Mouse (Mus musculus): ENCODE measurements around the gene Foxp4.

Gene Foxp4

GRCm38 (mm10) chr17:47924383-47925339 is at the start of gene Foxp4:
Gene Foxp4, minus strand, starts transcription at chr17:47924645.
- DNase-seq = peak; percentile 84

DNA sequence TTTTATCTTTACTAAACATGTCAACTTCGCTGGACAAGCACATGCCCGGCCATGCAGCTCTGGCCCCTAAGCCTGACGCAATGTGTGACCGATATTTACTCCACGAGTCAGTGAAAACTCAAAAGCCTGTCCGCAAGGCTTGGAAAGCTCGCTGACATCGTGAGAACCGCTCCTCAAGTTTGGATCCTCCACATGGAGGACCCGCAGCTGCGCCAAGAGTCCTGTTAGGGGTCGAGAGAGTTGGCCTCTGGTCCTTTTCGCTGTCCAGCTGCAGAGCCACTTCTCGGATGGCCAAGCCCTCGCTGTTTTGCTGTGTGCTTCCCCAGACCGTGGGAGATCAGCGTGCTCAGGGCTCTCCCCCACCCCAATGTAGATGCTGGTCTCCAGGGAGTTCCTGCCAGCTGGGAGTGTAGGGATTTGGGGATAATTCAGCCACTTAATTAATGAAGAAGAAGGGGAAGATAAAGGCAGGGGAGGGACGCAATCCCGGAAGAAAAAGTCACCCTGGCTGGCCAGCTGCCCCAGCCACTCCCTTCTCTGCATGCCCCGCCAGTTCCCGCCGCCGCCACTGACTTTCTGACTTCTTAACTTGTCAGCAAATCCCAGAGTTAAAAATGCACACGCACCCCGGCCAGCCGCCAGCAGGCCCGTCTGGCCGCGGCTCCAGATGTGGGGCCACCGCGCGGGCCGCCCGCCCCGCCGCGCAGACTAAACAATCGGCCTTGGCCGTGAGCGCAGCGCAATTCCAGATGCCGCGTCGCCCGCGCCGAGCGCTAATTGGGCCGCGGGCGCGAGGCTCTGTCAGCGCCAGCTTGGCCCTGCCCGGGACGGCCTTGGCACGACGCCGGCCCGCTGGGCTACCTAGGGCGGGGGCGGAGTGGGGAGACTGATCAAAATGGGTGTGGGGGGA is 49.4 kb upstream of the Foxp4 start:
- DNase-seq = peak; percentile 20

GRCm38 (mm10) chr17:47965885-47966505 is 41.5 kb upstream of the Foxp4 start:
- no peak for DNase-seq

DNA sequence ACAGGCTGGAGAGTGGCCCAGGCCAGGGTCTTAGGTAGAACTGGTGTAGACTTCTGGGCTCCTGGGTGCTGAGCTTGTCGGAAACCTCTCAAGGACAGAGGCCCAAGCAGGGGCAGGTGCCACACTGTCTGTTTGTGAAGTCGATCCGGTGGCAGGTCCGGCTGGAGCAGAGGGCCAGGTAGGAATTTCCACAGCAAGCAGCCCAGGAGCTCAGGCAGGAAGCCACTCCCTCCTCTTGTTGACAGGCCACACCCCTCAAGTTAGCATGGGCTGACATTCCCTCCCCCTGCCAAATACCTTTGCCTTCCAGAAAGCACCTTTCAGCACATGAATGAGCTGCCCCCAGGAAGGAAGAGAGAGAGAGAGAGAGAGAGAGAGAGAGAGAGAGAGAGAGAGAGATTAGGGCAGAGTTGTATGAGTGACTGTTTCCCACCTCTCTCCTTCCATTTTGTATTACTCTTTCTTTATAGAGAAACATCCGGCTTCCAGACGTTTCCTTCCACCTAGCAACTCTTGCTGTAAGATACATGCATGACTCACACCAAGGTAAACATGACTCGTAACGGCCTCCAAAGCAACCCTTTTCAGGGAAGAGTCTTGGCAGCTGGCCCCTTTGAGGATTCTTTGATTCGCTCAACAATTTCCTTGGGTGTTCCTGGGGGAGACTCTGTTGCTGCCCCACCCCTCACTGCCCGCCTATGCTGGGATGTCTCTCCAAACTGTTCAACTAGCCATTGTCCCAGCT is 33.8 kb upstream of the Foxp4 start:
- no peak for DNase-seq

- no peak for DNase-seq
Measured at GRCm38 (mm10) chr17:47956486-47956885, 32.0 kb upstream of the Foxp4 start.

- no peak for DNase-seq
Measured at GRCm38 (mm10) chr17:47955054-47955741, 30.8 kb upstream of the Foxp4 start.

- no peak for DNase-seq
Measured at GRCm38 (mm10) chr17:47953231-47953630, 28.8 kb upstream of the Foxp4 start.

GRCm38 (mm10) chr17:47952368-47953081 is 28.1 kb upstream of the Foxp4 start:
- DNase-seq = no peak

GRCm38 (mm10) chr17:47951452-47951851 is 27.0 kb upstream of the Foxp4 start:
- DNase-seq = no peak

- DNase-seq = no peak
Measured at GRCm38 (mm10) chr17:47950831-47951230, 26.4 kb upstream of the Foxp4 start.

DNA sequence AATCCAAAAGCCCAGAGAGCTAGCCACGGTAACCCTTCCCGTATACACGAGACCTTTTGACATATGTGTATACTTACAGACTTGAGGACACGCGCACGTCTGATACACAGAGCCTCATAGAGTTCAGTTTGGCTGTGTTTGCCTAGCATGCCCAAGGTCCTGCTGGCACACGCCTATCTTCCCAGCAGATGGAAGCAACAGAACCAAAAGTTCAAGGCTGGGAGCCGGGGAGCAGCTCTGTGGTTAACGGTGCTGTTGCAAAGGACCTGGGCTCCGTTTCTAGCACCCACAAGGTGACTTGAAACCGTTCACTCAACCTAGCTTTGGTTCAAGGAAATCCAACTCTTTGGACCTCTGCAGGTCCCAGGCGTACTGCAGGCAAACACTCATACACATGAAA is 25.0 kb upstream of the Foxp4 start:
- no peak for DNase-seq

DNA sequence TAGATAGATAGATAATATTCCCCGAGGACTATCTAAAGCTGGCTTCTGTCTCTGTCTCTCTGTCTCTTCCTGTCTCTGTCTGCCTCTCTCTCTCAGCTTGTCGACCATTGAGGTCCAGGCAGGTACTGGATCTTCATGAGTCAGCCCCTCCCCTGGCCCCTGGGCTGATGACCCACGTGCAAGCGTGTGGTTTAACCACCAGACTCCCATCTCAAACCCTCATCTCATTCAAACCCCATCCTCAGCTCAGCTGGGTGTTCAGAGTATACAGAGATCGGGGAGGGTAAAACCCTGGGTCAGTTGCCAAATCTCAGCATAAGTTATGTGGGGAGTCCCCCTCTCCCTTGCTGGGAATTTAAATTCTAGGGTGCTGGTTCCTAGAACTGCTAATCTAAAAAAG is 24.3 kb upstream of the Foxp4 start:
- DNase-seq = no peak

DNA sequence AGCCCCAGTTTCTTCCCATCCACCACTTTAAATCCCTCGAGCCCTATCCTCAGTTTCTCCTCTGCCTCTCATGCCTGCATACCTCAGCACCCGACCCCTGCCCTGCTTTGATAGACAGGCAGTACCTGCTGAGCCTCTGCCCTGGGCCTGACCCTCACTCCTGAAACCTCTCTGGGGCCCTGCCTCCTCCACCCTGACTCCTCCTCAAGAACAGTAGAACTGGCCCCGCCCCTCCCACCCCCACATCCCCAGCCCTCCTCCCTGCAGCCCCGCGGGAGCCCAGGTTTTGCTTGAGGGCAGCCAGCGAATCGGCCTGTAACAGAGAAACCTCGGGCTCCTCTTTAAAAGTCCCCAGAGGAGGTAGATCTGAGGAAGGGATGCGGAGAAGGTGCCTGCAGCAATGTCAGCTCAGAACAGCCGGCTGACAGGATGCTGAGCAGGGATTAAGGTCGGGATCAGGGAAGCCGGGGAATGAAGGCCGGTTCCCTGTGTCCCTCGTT is 22.5 kb upstream of the Foxp4 start:
- no peak for DNase-seq

GRCm38 (mm10) chr17:47946111-47946510 is 21.7 kb upstream of the Foxp4 start:
- no peak for DNase-seq

DNA sequence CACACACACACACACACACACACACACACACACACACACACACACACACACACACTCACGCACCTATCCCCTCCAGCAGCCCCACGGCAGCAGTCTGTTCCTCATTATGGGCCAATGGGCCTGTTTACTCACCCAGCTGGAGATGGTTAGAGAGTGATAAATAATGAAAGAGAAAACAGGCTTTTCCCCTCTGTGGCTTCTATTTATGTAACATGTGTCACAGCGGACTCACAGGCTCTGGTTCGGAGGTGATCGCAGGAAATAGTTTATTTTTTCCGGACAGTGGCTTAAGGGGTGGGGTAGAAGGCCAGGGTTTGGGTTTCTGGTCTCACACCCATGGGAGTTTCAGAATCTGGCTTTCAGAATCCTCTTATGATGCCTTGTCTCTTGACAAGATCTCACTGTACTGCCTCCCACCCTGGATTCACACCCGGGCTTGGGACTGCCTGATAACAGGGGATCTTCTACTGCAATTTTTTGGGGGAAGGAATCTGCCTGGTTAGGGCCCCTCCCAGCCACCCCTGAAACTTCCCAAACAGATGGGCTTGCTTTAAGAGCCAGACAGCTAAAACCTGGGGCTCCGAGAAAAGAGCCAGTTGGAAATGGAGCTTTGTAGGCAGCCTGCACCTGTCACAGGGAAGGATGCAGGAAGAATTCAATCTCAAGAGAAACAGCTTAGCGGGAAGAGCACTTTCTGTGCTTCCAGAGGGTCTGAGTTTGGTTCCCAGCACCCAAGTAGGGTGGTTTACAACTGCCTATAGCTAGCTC is 18.8 kb upstream of the Foxp4 start:
- DNase-seq = no peak

DNA sequence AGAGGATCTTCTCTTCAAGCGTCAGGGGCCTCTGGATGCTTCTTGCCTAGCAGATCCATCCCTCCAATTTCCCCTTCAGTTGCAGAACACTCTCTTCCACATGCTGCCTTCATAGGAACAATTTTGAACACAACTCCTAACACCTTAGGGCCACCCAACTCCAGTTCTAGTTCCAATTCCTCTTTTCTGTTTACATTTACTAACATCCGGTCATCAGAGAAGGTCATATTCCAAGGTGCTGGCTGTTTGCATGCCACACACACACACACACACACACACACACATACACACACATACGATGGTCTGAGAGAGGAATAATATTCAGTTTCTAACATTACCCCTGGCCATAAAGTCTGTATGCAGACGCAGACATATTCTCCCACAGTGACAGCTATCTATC is 17.6 kb upstream of the Foxp4 start:
- no peak for DNase-seq

GRCm38 (mm10) chr17:47938839-47939238 is 14.4 kb upstream of the Foxp4 start:
- DNase-seq = no peak

DNA sequence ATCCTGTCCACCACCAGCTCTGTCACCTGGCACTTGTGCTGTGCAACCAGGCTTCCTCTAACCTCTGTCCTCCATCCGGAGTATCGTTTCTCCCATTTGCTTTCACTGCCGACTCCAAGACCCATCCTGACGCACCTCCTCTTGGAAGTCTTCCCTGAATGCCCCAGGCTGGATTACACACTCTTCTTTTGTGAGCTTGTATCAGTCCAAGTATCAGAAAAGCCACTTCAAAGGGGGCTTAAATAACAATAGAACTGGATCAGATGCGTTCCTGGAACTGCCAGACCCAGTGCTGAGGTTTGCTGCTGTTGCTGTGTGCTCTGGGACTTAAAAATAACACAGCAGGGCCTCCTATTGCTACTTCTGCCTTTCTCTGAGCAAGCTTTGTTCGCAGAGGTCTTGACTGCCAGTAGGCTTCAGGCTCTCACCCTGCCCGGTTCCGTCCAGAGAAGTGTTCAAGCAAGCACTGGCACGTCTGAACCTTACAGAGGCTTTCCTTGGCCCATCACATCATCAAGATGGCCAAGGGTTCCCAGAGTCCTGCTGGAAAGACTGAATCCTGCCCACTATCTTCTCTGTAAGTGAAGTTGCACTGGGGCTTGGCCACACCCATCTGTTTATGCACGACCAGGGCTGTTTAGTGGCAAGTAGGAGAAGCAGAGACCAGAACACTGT is 13.6 kb upstream of the Foxp4 start:
- no peak for DNase-seq

DNA sequence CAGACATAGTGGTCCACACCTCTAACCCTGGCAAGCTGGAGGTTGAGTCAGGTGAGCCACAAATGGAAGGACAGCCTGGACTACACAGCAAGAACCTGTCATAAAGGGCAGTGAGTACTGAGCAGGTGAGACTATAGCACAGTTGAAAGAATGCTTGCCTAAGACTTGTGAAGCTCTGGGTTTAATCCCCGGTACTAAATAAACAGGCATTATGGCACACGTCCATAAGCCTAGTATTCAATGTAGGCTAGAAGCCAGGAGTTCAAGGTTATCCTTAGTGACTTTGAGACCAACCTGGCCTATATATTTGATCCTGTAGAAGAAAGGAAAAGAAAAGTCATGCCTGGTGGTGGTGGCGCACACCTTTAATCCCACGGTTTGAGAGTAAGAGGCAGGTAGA is 12.1 kb upstream of the Foxp4 start:
- no peak for DNase-seq

- no peak for DNase-seq
Measured at GRCm38 (mm10) chr17:47929431-47929830, 5.0 kb upstream of the Foxp4 start.

All from right cerebral cortex, adult 18-20 months (tissue).